Mouse (Mus musculus) spleen, postnatal 14 days (tissue): ENCODE measurements around the gene Mapk8ip1.
A peak's percentile ranks its signal among the peaks of the same experiment; 100 is the strongest.

ENCODE experiments used
- DNase-seq, 2 experiments: peaks; one replicate each; pipeline ENCODE4 v3.0.0; 2021 to 2022; ENCODE audit warnings: low spot score in 2 of 2

Mapk8ip1 gene

GRCm38 (mm10) chr2:92401091-92401561, at the start of gene Mapk8ip1:
TSS of gene Mapk8ip1 (minus strand) at chr2:92401263.
- DNase-seq, result no peak

GRCm38 (mm10) chr2:92447121-92447740, 46.2 kb upstream of the Mapk8ip1 start:
- DNase-seq, result no peak

GRCm38 (mm10) chr2:92446656-92447055, 45.6 kb upstream of the Mapk8ip1 start:
- no peak for DNase-seq

- DNase-seq, result no peak
These were observed 44.8 kb upstream of the Mapk8ip1 start for GRCm38 (mm10) chr2:92445890-92446289.

GRCm38 (mm10) chr2:92444376-92444775, 43.3 kb upstream of the Mapk8ip1 start:
- no peak for DNase-seq

- DNase-seq, result no peak
These were observed 42.2 kb upstream of the Mapk8ip1 start for GRCm38 (mm10) chr2:92443313-92443712.

- no peak for DNase-seq
These were observed 41.4 kb upstream of the Mapk8ip1 start for GRCm38 (mm10) chr2:92442419-92443001.

GRCm38 (mm10) chr2:92440432-92440831, 39.4 kb upstream of the Mapk8ip1 start:
- DNase-seq, result no peak

GRCm38 (mm10) chr2:92438567-92438966, 37.5 kb upstream of the Mapk8ip1 start:
- no peak for DNase-seq

- peak in 1 of 2 experiments; percentile 63 for DNase-seq
These were observed 36.8 kb upstream of the Mapk8ip1 start for GRCm38 (mm10) chr2:92437875-92438274.

- DNase-seq, result no peak
These were observed 36.3 kb upstream of the Mapk8ip1 start for GRCm38 (mm10) chr2:92437366-92437765.

GRCm38 (mm10) chr2:92435023-92435422, 34.0 kb upstream of the Mapk8ip1 start:
- DNase-seq, result no peak

GRCm38 (mm10) chr2:92434375-92434745, 33.3 kb upstream of the Mapk8ip1 start:
- DNase-seq, result no peak

GRCm38 (mm10) chr2:92433578-92434374, 32.7 kb upstream of the Mapk8ip1 start, which contains the start of gene Cry2:
TSS of gene Cry2 (minus strand) at chr2:92434043.
- DNase-seq, result peak; percentile 95

- DNase-seq, result no peak
These were observed 31.5 kb upstream of the Mapk8ip1 start for GRCm38 (mm10) chr2:92432299-92433295.

- no peak for DNase-seq
These were observed 30.6 kb upstream of the Mapk8ip1 start for GRCm38 (mm10) chr2:92431611-92432179.

GRCm38 (mm10) chr2:92430723-92431541, 29.9 kb upstream of the Mapk8ip1 start:
- DNase-seq, result no peak

GRCm38 (mm10) chr2:92430089-92430488, 29.0 kb upstream of the Mapk8ip1 start:
- no peak for DNase-seq

- no peak for DNase-seq
These were observed 26.8 kb upstream of the Mapk8ip1 start for GRCm38 (mm10) chr2:92427882-92428281.

- no peak for DNase-seq
These were observed 25.4 kb upstream of the Mapk8ip1 start for GRCm38 (mm10) chr2:92426426-92426825.
